Comparison of ENCODE assay signal across 9 mouse cellular contexts in genomic region chr19:43487429-43487828, GRCm38 (mm10). TPM values are rescaled to one million over a fixed set of nuclear protein-coding genes. Genes with fewer than 3 reads are reported as not detected.
A peak's percentile ranks its signal among the peaks of the same experiment; 100 is the strongest.
DNase-seq lines count a peak whose midpoint lies in the region; ATAC-seq and TF ChIP-seq lines count a peak whose summit lies in the region.
"Had no signal": no experiment of that assay in that cellular context is flagged by ENCODE, and none has a peak within 500 bp of the region (broad histone marks: within the 10 kb centered on the region; RNA-seq: fewer than 3 reads in every experiment).

No protein-coding gene starts in this region.

- peak; percentile 19 to 23 for DNase-seq in heart, adult 9 months (ENCODE audit: low spot score in 2 of 2)
- DNase-seq in heart, postnatal 25 days (ENCODE audit: low spot score) = no peak
- DNase-seq in midbrain, postnatal 0 days (ENCODE audit: low spot score) = peak; percentile 60
- DNase-seq in embryo, embryonic 10.5 days (ENCODE audit: low spot score) = peak; percentile 75
- peak; percentile 73 for DNase-seq in retina, embryonic 14.5 days (ENCODE audit: low spot score)
- no peak for DNase-seq in natural killer cell, adult 2 months (ENCODE audit: low spot score in 2 of 2)

- ATAC-seq in midbrain, postnatal 0 days (ENCODE audit: low FRiP score) = no peak
- ATAC-seq in midbrain, embryonic 16.5 days = no peak
- ATAC-seq in intestine, embryonic 15.5 days = no peak

- 35% methylated on average over 3 of the region's 3 CpGs for WGBS in midbrain, postnatal 0 days
- 40% methylated on average over 3 of the region's 3 CpGs for WGBS in midbrain, embryonic 16.5 days
- 34% methylated on average over 3 of the region's 3 CpGs for WGBS in intestine, embryonic 15.5 days

- peak; percentile 77 for TF ChIP-seq CTCF in midbrain, postnatal 0 days (IDR thresholded peaks at IDR 0.05)

- intact Hi-C loops in heart, postnatal 25 days (cut with DNase I) = loop anchor here (10.0 kb wide), 1 partner anchor 693 kb away; no protein-coding TSS in a partner anchor

- no peak overlapping the region for H3K27ac ChIP-seq in midbrain, postnatal 0 days (ENCODE audit: low read depth, low read length)
- H3K27ac ChIP-seq in midbrain, embryonic 16.5 days (ENCODE audit: low read length) = no peak overlapping the region
- no peak overlapping the region for H3K27ac ChIP-seq in intestine, embryonic 15.5 days
- H3K27ac ChIP-seq: neural tube, embryonic 13.5 days had no signal

- H3K27me3 ChIP-seq in midbrain, postnatal 0 days (ENCODE audit: insufficient read depth, low read length) = no peaks in the 10 kb centered on the region
- H3K27me3 ChIP-seq in midbrain, embryonic 16.5 days (ENCODE audit: control insufficient read depth, insufficient read depth, low read depth, low read length) = no peaks in the 10 kb centered on the region
- H3K27me3 ChIP-seq in intestine, embryonic 15.5 days (replicated peaks) = no peaks in the 10 kb centered on the region
- H3K27me3 ChIP-seq: neural tube, embryonic 13.5 days had no signal

- H3K9me3 ChIP-seq in midbrain, postnatal 0 days (ENCODE audit: low read length) = no peaks in the 10 kb centered on the region
- H3K9me3 ChIP-seq in midbrain, embryonic 16.5 days (replicated peaks; ENCODE audit: control insufficient read depth, low read length, poor library complexity, severe bottlenecking) = no peaks in the 10 kb centered on the region
- H3K9me3 ChIP-seq in intestine, embryonic 15.5 days = no peaks in the 10 kb centered on the region
- H3K9me3 ChIP-seq: neural tube, embryonic 13.5 days had no signal

- no peak overlapping the region for H3K4me3 ChIP-seq in midbrain, postnatal 0 days (ENCODE audit: low read depth, low read length)
- H3K4me3 ChIP-seq in midbrain, embryonic 16.5 days (ENCODE audit: low read depth, low read length) = no peak overlapping the region
- no peak overlapping the region for H3K4me3 ChIP-seq in intestine, embryonic 15.5 days (replicated peaks)
- H3K4me3 ChIP-seq: neural tube, embryonic 13.5 days had no signal

- no peaks in the 10 kb centered on the region for H3K4me1 ChIP-seq in midbrain, postnatal 0 days (ENCODE audit: insufficient read depth, low read length)
- H3K4me1 ChIP-seq in midbrain, embryonic 16.5 days (ENCODE audit: control insufficient read depth, insufficient read depth, low read length) = no peaks in the 10 kb centered on the region
- no peaks in the 10 kb centered on the region for H3K4me1 ChIP-seq in intestine, embryonic 15.5 days (replicated peaks)
- H3K4me1 ChIP-seq: neural tube, embryonic 13.5 days had no signal

- H3K36me3 ChIP-seq in midbrain, postnatal 0 days (ENCODE audit: insufficient read depth, low read length) = peaks cover 7% of the 10 kb centered on the region
- no peaks in the 10 kb centered on the region for H3K36me3 ChIP-seq in midbrain, embryonic 16.5 days (ENCODE audit: control insufficient read depth, insufficient read depth, low read length)
- no peaks in the 10 kb centered on the region for H3K36me3 ChIP-seq in intestine, embryonic 15.5 days
- H3K36me3 ChIP-seq: neural tube, embryonic 13.5 days had no signal

- H3K9ac ChIP-seq in midbrain, postnatal 0 days (replicated peaks; ENCODE audit: low read length, poor library complexity, severe bottlenecking) = no peak overlapping the region
- H3K9ac ChIP-seq in midbrain, embryonic 16.5 days (ENCODE audit: low read depth, low read length) = no peak overlapping the region
- H3K9ac ChIP-seq in intestine, embryonic 15.5 days = no peak overlapping the region
- H3K9ac ChIP-seq: neural tube, embryonic 13.5 days had no signal

- no peak overlapping the region for H3K4me2 ChIP-seq in midbrain, postnatal 0 days (ENCODE audit: low read depth, low read length, poor library complexity, severe bottlenecking)
- no peak overlapping the region for H3K4me2 ChIP-seq in midbrain, embryonic 16.5 days (ENCODE audit: low read length)
- H3K4me2 ChIP-seq in intestine, embryonic 15.5 days (replicated peaks) = no peak overlapping the region
- H3K4me2 ChIP-seq: neural tube, embryonic 13.5 days had no signal

RNA-seq across cellular contexts. Expression of gene Got1, which starts 37.0 kb away (rescaled TPM):
- total RNA-seq in heart, postnatal 25 days (2021) = 1,000 to 10,000 TPM in 1 of 2 experiments, 100 to 1,000 TPM in 1; 915 to 1,100 TPM
- 89.8 and 103 TPM in 2 replicates for total RNA-seq in midbrain, postnatal 0 days (2014; rRNA removed)
- polyA plus RNA-seq in midbrain, postnatal 0 days (2015; fragmentation: Nextera tagmentation; extraction: Ambion mirVana) = 121 and 129 TPM in 2 replicates
- 107 and 113 TPM in 2 replicates for polyA plus RNA-seq in midbrain, embryonic 16.5 days (2015; fragmentation: Nextera tagmentation; extraction: Ambion mirVana)
- polyA plus RNA-seq in intestine, embryonic 15.5 days (2015; fragmentation: Nextera tagmentation; extraction: Ambion mirVana) = 58.7 and 60.7 TPM in 2 replicates

RNA-seq across cellular contexts. Expression of gene Cnnm1, which starts 47.2 kb away (rescaled TPM):
- total RNA-seq in heart, postnatal 25 days (2021) = under 1 TPM; 0.06 to 0.08 TPM
- total RNA-seq in midbrain, postnatal 0 days (2014; rRNA removed) = 7.5 and 9.7 TPM in 2 replicates
- 2.7 and 3.3 TPM in 2 replicates for polyA plus RNA-seq in midbrain, postnatal 0 days (2015; fragmentation: Nextera tagmentation; extraction: Ambion mirVana)
- polyA plus RNA-seq in midbrain, embryonic 16.5 days (2015; fragmentation: Nextera tagmentation; extraction: Ambion mirVana) = 2.1 and 2.7 TPM in 2 replicates
- 0.64 and 0.93 TPM in 2 replicates for polyA plus RNA-seq in intestine, embryonic 15.5 days (2015; fragmentation: Nextera tagmentation; extraction: Ambion mirVana)

Comparison
In these comparisons a context has a peak if more than half of its experiments do, and no peak if none do; other contexts are left out.
1. DNase-seq: peak in heart, adult 9 months (2 of 2), midbrain, postnatal 0 days (single experiment), embryo, embryonic 10.5 days (single experiment) and retina, embryonic 14.5 days (single experiment); none in heart, postnatal 25 days (single experiment) and natural killer cell, adult 2 months (0 of 2).